Mouse (Mus musculus) hindbrain, embryonic 13.5 days (tissue): ENCODE measurements around the gene Gpr132. TPM values are rescaled to one million over a fixed set of nuclear protein-coding genes. Genes with fewer than 3 reads are reported as not detected.

Experiments used
- ATAC-seq: fragments of 200-750 bp; cut with Nextera tagmentation; 2 replicates; pipeline ENCODE4 v1.8.0; 2017; ENCODE audit warnings: moderate TSS enrichment; ENCODE audit not compliant: low FRiP score
- H3K27ac ChIP-seq: fragments of 300-500 bp; sonication (generic); 2 replicates; pipeline ENCODE4 v1.5.1; 2015; ENCODE audit warnings: inconsistent platforms, mild to moderate bottlenecking, moderate library complexity
- H3K27me3 ChIP-seq: fragments of 300-500 bp; sonication (generic); 2 replicates; pipeline ENCODE4 v1.6.1; 2015; ENCODE audit warnings: mild to moderate bottlenecking, inconsistent platforms
- H3K36me3 ChIP-seq: fragments of 300-500 bp; sonication (generic); 2 replicates; pipeline ENCODE4 v1.6.1; 2015; ENCODE audit warnings: mild to moderate bottlenecking, inconsistent platforms
- H3K4me1 ChIP-seq: fragments of 300-500 bp; sonication (generic); replicated peaks from 2 replicates; pipeline ENCODE4 v1.6.1; 2015; ENCODE audit warnings: inconsistent platforms
- H3K4me2 ChIP-seq: fragments of 300-500 bp; sonication (generic); 2 replicates; pipeline ENCODE4 v1.6.1; 2015; ENCODE audit warnings: inconsistent platforms, mild to moderate bottlenecking, moderate library complexity
- H3K4me3 ChIP-seq: fragments of 300-500 bp; sonication (generic); 2 replicates; pipeline ENCODE4 v1.5.1; 2015; ENCODE audit warnings: mild to moderate bottlenecking, inconsistent platforms
- H3K9ac ChIP-seq: fragments of 300-500 bp; sonication (generic); 2 replicates; pipeline ENCODE4 v1.6.1; 2015; ENCODE audit warnings: mild to moderate bottlenecking, inconsistent platforms
- H3K9me3 ChIP-seq: fragments of 300-500 bp; sonication (generic); 2 replicates; pipeline ENCODE4 v1.6.1; 2016; ENCODE audit warnings: inconsistent platforms
- WGBS: fragments of 180-500 bp; shearing (Covaris S2); methylation state at CpG from one replicate; pipeline ENCODE4 v1.1.7; 2015; 5-methylcytosine and 5-hydroxymethylcytosine counted together
- polyA plus RNA-seq: library from polyadenylated mRNA; unstranded; fragments of >200 nt; fragmentation: Nextera tagmentation; extraction: Ambion mirVana; gene quantifications from 2 replicates; pipeline ENCODE4 v1.2.1, GENCODE M21; 2015

Gpr132 gene
- polyA plus RNA-seq, 1 experiment from 2014 or later: not detected

DNA sequence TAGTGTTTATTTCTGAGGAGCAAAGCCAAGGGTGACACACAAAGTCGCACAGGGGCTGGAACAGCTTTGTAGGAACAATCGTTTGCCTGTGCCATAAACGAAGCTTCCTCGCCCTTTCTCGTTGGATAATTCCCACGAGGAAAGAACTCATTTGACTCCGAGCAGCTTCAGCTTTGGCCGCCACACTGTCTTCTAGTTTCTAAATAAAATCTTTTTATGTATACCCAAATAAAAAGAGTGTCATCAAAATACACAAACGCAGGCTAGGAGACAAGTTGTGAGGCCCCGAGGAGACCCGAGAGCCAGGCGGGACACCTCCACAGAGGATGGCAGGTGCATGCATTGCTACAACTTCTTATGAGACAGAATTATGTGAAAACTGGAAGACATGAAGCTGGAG lies 30.3 kb upstream of the Gpr132 start:
- Histone ChIP-seq H3K27ac (no peak overlapping the region), H3K4me1 (peaks cover 19% of the 10 kb centered on the region), H3K36me3 (no peaks in the 10 kb centered on the region), H3K9me3 (no peaks in the 10 kb centered on the region), H3K4me3 (no peak overlapping the region), H3K9ac (no peak overlapping the region), H3K4me2 (peak overlapping the region; percentile 43; the same call in 1 of the 2 replicates), H3K27me3 (peaks cover 3% of the 10 kb centered on the region; the same call in 1 of the 2 replicates)
- WGBS: 61% methylated on average over 12 of the region's 12 CpGs
- no peak for ATAC-seq

DNA sequence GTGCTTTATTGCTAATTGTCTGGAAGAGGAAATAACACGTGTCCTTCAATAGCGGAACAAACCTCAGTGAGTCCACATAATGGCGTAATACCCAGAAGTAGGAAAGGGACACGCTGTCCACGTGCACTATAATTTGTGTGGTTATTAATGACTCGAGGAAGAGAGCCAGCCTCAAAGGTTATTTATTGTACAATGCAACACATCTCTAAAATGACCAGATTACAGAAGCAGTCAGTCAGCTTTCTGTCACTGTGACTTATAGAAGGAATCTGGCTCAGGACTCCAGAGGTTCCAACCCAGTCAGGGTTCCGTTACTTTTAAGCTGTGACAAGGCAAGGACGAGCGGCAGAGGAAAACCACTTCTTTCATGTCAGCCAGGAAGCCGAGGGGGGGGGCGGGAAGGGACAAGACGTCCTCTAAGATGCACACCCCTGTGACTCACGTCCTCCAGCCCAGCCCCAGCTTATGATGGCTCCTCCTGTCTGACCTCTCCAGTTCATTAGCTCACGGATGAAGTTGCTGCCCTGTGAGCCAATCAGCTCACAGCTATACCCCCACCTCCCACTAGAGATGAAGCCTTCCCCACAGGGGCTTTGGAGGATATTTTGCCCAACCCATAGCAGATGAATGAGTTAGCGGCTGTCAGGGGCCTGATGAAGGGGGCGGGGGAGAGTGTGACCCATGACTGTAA lies 29.6 kb upstream of the Gpr132 start:
- Histone ChIP-seq H3K27me3 (peaks cover 3% of the 10 kb centered on the region; the same call in 1 of the 2 replicates), H3K36me3 (no peaks in the 10 kb centered on the region), H3K27ac (no peak overlapping the region), H3K4me2 (peak overlapping the region; percentile 43), H3K9ac (peak overlapping the region; percentile 43; the same call in 1 of the 2 replicates), H3K9me3 (no peaks in the 10 kb centered on the region), H3K4me1 (peaks cover 19% of the 10 kb centered on the region), H3K4me3 (no peak overlapping the region)
- ATAC-seq: peak; percentile 62; the same call in 1 of the 2 replicates
- WGBS: 37% methylated on average over 16 of the region's 16 CpGs

- Histone ChIP-seq H3K9ac (no peak overlapping the region), H3K27ac (peak overlapping the region; percentile 30; the same call in 1 of the 2 replicates), H3K27me3 (peaks cover 3% of the 10 kb centered on the region; the same call in 1 of the 2 replicates), H3K36me3 (no peaks in the 10 kb centered on the region), H3K9me3 (no peaks in the 10 kb centered on the region), H3K4me1 (peaks cover 19% of the 10 kb centered on the region), H3K4me2 (no peak overlapping the region), H3K4me3 (no peak overlapping the region)
- ATAC-seq: no peak
- WGBS: 71% methylated on average over 4 of the region's 4 CpGs
Measured at GRCm38 (mm10) chr12:112894969-112895368, 26.9 kb upstream of the Gpr132 start.

- H3K27ac ChIP-seq: 0 out of 2 replicates have a peak overlapping the region, but pooled peaks have one; percentile 30
- 72% methylated on average over 11 of the region's 11 CpGs for WGBS
- H3K9ac ChIP-seq: no peak overlapping the region
- H3K36me3 ChIP-seq: no peaks in the 10 kb centered on the region
- H3K27me3 ChIP-seq: peaks cover 3% of the 10 kb centered on the region; the same call in 1 of the 2 replicates
- ATAC-seq: no peak
- no peak overlapping the region for H3K4me3 ChIP-seq
- no peak overlapping the region for H3K4me2 ChIP-seq
- H3K4me1 ChIP-seq: peaks cover 19% of the 10 kb centered on the region
- H3K9me3 ChIP-seq: no peaks in the 10 kb centered on the region
Measured at GRCm38 (mm10) chr12:112894303-112894884, 26.4 kb upstream of the Gpr132 start.

GRCm38 (mm10) chr12:112885465-112885864 lies 17.4 kb upstream of the Gpr132 start:
- peaks cover 6% of the 10 kb centered on the region; the same call in 1 of the 2 replicates for H3K27me3 ChIP-seq
- no peaks in the 10 kb centered on the region for H3K4me1 ChIP-seq
- H3K27ac ChIP-seq: no peak overlapping the region
- no peaks in the 10 kb centered on the region for H3K36me3 ChIP-seq
- 71% methylated on average over 7 of the region's 7 CpGs for WGBS
- no peak overlapping the region for H3K4me3 ChIP-seq
- H3K9ac ChIP-seq: no peak overlapping the region
- no peak for ATAC-seq
- 0 out of 2 replicates have a peak, but pooled peaks cover 5% of the 10 kb centered on the region for H3K9me3 ChIP-seq
- no peak overlapping the region for H3K4me2 ChIP-seq

DNA sequence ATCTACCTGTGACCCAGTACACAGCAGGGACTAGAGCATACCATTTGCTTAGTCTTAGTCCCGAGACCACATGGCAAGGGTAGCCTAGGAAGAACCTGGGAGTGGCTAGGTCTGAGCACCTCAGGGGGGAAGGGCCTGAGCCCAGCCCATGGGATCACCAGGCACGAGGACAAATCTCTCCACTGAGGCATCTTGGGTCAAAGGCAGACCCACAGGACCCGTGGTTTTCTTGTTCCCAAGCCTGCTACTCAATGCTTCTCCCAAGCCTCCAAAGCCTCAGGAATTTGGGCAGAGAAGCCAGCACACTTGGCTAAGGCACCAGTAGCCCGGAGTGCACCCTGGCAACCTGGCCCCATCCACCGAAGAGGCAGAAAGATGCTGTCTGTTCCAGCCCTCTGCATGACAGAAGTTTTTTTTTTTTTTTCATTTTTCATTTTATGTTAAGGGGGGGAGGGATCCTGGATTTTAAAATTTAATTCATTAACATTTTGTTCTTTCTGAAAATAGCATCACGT lies 13.3 kb upstream of the Gpr132 start:
- Histone ChIP-seq H3K36me3 (no peaks in the 10 kb centered on the region), H3K4me2 (no peak overlapping the region), H3K9ac (no peak overlapping the region), H3K4me1 (peaks cover 15% of the 10 kb centered on the region), H3K4me3 (no peak overlapping the region), H3K27me3 (peaks cover 48% of the 10 kb centered on the region), H3K27ac (no peak overlapping the region), H3K9me3 (no peaks in the 10 kb centered on the region)
- no peak for ATAC-seq
- WGBS: 69% methylated on average over 6 of the region's 6 CpGs

DNA sequence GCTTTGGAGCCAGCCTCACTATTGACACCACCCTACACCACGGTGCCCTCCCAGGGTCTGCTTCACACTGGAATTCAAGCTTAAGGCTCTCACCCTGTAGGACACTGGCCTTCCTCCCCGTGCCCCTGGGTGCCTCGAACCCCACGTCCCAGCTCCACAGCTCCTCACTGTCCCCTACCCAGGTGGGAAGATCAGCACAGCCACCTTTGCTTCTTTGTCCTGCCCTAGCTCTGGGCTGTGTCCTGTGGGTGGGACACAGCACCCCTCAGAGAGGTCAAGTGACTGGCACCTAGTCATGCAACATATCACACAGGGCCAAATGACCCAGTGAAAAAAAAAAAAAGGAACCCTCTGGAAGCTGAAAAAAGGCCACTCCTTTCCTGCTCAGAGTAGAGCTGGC lies 12.6 kb upstream of the Gpr132 start:
- WGBS: 83% methylated on average over 4 of the region's 4 CpGs
- Histone ChIP-seq H3K4me1 (peaks cover 21% of the 10 kb centered on the region), H3K4me3 (no peak overlapping the region), H3K27me3 (peaks cover 55% of the 10 kb centered on the region), H3K36me3 (no peaks in the 10 kb centered on the region), H3K9ac (no peak overlapping the region), H3K27ac (no peak overlapping the region), H3K9me3 (no peaks in the 10 kb centered on the region), H3K4me2 (no peak overlapping the region)
- no peak for ATAC-seq

DNA sequence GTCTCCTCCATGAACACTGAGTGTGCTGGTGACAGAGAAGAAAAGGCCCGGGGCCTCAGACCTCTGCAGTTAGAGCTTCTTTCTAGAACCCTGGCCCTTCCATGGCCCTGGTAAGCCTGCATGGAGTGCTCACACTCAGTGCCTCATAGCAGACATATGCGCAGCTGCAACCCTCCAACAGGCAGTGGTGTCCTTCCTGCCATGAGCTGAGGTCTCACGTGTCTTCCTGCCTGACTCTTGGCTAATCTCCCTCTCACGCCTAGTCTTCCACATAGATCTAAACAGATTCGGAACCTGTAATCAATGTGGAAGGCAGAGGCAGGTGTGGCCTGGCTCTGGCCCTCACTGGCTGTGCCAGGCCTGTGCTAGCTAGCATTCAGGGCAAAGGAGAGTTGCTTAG lies 11.7 kb upstream of the Gpr132 start:
- Histone ChIP-seq H3K27me3 (peaks cover 64% of the 10 kb centered on the region), H3K9ac (no peak overlapping the region), H3K4me1 (peaks cover 21% of the 10 kb centered on the region), H3K9me3 (no peaks in the 10 kb centered on the region), H3K27ac (no peak overlapping the region), H3K36me3 (no peaks in the 10 kb centered on the region), H3K4me2 (no peak overlapping the region), H3K4me3 (no peak overlapping the region)
- WGBS: 87% methylated on average over 5 of the region's 5 CpGs
- no peak for ATAC-seq

DNA sequence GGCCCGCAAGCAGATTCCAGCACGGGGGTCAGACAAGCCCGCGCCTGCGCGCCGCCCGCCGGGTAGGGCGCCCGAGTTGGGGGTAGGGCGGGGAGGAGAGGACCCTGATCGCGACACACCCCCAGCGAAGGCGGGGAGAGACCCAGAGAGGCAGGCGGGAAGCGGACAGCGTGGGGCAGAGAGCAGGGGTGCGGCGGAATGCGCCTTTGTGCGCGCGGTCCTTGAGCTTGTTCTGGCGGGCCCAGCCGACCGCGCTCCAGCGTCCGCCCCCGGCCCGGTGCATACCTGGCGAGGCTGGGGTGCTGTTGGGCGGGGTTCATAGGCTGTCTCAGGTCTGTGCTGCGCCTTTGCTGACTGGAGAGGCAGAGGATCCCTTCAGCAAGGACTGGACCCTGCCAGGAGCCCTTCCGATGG lies 9.6 kb upstream of the Gpr132 start:
- peaks cover 31% of the 10 kb centered on the region for H3K4me1 ChIP-seq
- under 1% methylated on average over 37 of the region's 37 CpGs for WGBS
- H3K9ac ChIP-seq: peak overlapping the region; percentile 68
- peaks cover 84% of the 10 kb centered on the region for H3K27me3 ChIP-seq
- H3K4me3 ChIP-seq: peak overlapping the region; percentile 40
- H3K27ac ChIP-seq: no peak overlapping the region
- ATAC-seq: no peak
- H3K9me3 ChIP-seq: no peaks in the 10 kb centered on the region
- no peaks in the 10 kb centered on the region for H3K36me3 ChIP-seq
- H3K4me2 ChIP-seq: peak overlapping the region; percentile 61

- Histone ChIP-seq H3K27ac (no peak overlapping the region), H3K4me2 (peak overlapping the region; percentile 61), H3K9me3 (no peaks in the 10 kb centered on the region), H3K4me1 (peaks cover 31% of the 10 kb centered on the region), H3K36me3 (no peaks in the 10 kb centered on the region), H3K9ac (peak overlapping the region; percentile 68; the same call in 1 of the 2 replicates), H3K4me3 (peak overlapping the region; percentile 40), H3K27me3 (peaks cover 89% of the 10 kb centered on the region)
- 8% methylated on average over 17 of the region's 17 CpGs for WGBS
- no peak for ATAC-seq
Measured at GRCm38 (mm10) chr12:112877073-112877576, 9.1 kb upstream of the Gpr132 start.

GRCm38 (mm10) chr12:112876332-112877072 lies 8.5 kb upstream of the Gpr132 start:
- H3K27me3 ChIP-seq: peaks cover 95% of the 10 kb centered on the region
- no peak for ATAC-seq
- WGBS: 4% methylated on average over 28 of the region's 28 CpGs

More at GRCm38 (mm10) chr12:112876332-112877072, 8.5 kb upstream of the Gpr132 start:
- no peak overlapping the region; the same call in 1 of the 2 replicates for H3K9ac ChIP-seq
- no peaks in the 10 kb centered on the region for H3K9me3 ChIP-seq
- H3K36me3 ChIP-seq: no peaks in the 10 kb centered on the region
- peaks cover 31% of the 10 kb centered on the region for H3K4me1 ChIP-seq
- H3K27ac ChIP-seq: no peak overlapping the region
- peak overlapping the region; percentile 15 for H3K4me3 ChIP-seq
- peak overlapping the region; percentile 61 for H3K4me2 ChIP-seq
